ENCODE assay signal across 21 mouse cellular contexts in the genomic region with DNA sequence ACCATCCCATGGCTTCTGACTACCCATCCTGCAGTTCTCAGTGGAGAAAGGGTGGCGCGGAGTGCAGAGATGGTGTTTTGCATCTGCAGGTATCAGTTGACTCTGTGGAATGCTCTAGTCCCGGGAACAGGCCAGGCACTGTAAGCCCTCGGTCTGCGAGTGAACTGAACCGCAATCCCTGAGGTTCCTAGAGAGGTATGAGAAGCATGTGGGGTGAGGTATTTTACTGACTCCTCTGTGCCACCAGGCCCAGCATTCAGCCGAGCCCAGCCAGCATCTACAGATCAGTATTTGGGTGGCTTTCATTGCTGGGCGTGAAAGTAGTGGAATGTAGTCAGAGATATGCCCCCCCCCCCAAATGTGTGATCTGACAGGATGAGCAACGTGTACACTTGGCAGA. TPM values are rescaled to one million over a fixed set of nuclear protein-coding genes. Genes with fewer than 3 reads are reported as not detected.
A peak's percentile ranks its signal among the peaks of the same experiment; 100 is the strongest.
DNase-seq lines count a peak whose midpoint lies in the region; ATAC-seq and TF ChIP-seq lines count a peak whose summit lies in the region.
"Had no signal": no experiment of that assay in that cellular context is flagged by ENCODE, and none has a peak within 500 bp of the region (broad histone marks: within the 10 kb centered on the region; RNA-seq: fewer than 3 reads in every experiment).

No protein-coding gene starts in this region.

- no peaks in the 10 kb centered on the region for H3K36me3 ChIP-seq in heart, embryonic 12.5 days
- no peaks in the 10 kb centered on the region for H3K36me3 ChIP-seq in hindbrain, embryonic 10.5 days
- no peaks in the 10 kb centered on the region for H3K36me3 ChIP-seq in hindbrain, postnatal 0 days (ENCODE audit: insufficient read depth, low read length)
- no peaks in the 10 kb centered on the region for H3K36me3 ChIP-seq in embryonic facial prominence, embryonic 15.5 days
- H3K36me3 ChIP-seq: hindbrain, embryonic 13.5 days; neural tube, embryonic 15.5 days had no signal

- peak overlapping the region; percentile 42 for H3K4me2 ChIP-seq in heart, embryonic 12.5 days
- no peak overlapping the region for H3K4me2 ChIP-seq in hindbrain, postnatal 0 days (ENCODE audit: low read depth, low read length)
- H3K4me2 ChIP-seq in embryonic facial prominence, embryonic 15.5 days (replicated peaks), result no peak overlapping the region
- H3K4me2 ChIP-seq: forebrain, embryonic 13.5 days; hindbrain, embryonic 13.5 days; neural tube, embryonic 15.5 days had no signal

- intact Hi-C loops in heart, postnatal 10 days (cut with DNase I), result no loop called here

- no peak for TF ChIP-seq CTCF in hindbrain, postnatal 0 days (IDR thresholded peaks at IDR 0.05; ENCODE audit: low read depth)

- WGBS in heart, embryonic 12.5 days, result 21% methylated on average over 9 of the region's 9 CpGs
- WGBS in hindbrain, embryonic 10.5 days, result 72% methylated on average over 9 of the region's 9 CpGs
- WGBS in hindbrain, postnatal 0 days, result 84% methylated on average over 9 of the region's 9 CpGs
- WGBS in embryonic facial prominence, embryonic 15.5 days, result 25% methylated on average over 9 of the region's 9 CpGs

- H3K27me3 ChIP-seq in heart, embryonic 12.5 days (replicated peaks), result no peaks in the 10 kb centered on the region
- H3K27me3 ChIP-seq in hindbrain, embryonic 10.5 days (ENCODE audit: insufficient read depth, poor library complexity, severe bottlenecking), result no peaks in the 10 kb centered on the region
- H3K27me3 ChIP-seq in hindbrain, postnatal 0 days (ENCODE audit: insufficient read depth, low read length), result no peaks in the 10 kb centered on the region
- no peaks in the 10 kb centered on the region for H3K27me3 ChIP-seq in embryonic facial prominence, embryonic 15.5 days
- H3K27me3 ChIP-seq: forebrain, embryonic 13.5 days; hindbrain, embryonic 13.5 days; neural tube, embryonic 15.5 days had no signal

- H3K9me3 ChIP-seq in heart, embryonic 12.5 days (replicated peaks), result no peaks in the 10 kb centered on the region; the same call in 1 of the 2 replicates
- H3K9me3 ChIP-seq in hindbrain, embryonic 10.5 days, result no peaks in the 10 kb centered on the region
- no peaks in the 10 kb centered on the region for H3K9me3 ChIP-seq in hindbrain, postnatal 0 days (ENCODE audit: low read length)
- H3K9me3 ChIP-seq in embryonic facial prominence, embryonic 15.5 days (replicated peaks), result no peaks in the 10 kb centered on the region
- H3K9me3 ChIP-seq: forebrain, embryonic 13.5 days; hindbrain, embryonic 13.5 days; neural tube, embryonic 15.5 days had no signal

- peaks cover 48% of the 10 kb centered on the region for H3K4me1 ChIP-seq in heart, embryonic 12.5 days (replicated peaks)
- H3K4me1 ChIP-seq in hindbrain, embryonic 10.5 days (replicated peaks), result peaks cover 12% of the 10 kb centered on the region; the same call in 1 of the 2 replicates
- H3K4me1 ChIP-seq in hindbrain, postnatal 0 days (ENCODE audit: insufficient read depth, low read length), result no peaks in the 10 kb centered on the region
- peaks cover 11% of the 10 kb centered on the region for H3K4me1 ChIP-seq in embryonic facial prominence, embryonic 15.5 days
- H3K4me1 ChIP-seq: forebrain, embryonic 13.5 days; hindbrain, embryonic 13.5 days; neural tube, embryonic 15.5 days had no signal

- ATAC-seq in heart, embryonic 12.5 days (ENCODE audit: insufficient number of reproducible peaks, low FRiP score), result peak; percentile 50; the same call in 1 of the 2 replicates
- ATAC-seq in hindbrain, postnatal 0 days, result no peak
- ATAC-seq in embryonic facial prominence, embryonic 15.5 days (ENCODE audit: insufficient number of reproducible peaks, low FRiP score, low TSS enrichment, low read depth), result 0 out of 2 replicates have a peak, but pooled peaks have one; percentile 39
- ATAC-seq: forebrain, embryonic 13.5 days; midbrain, embryonic 16.5 days had no signal

- H3K27ac ChIP-seq in heart, embryonic 12.5 days (ENCODE audit: poor library complexity, severe bottlenecking), result peak overlapping the region; percentile 79
- 0 out of 2 replicates have a peak overlapping the region, but pooled peaks have one; percentile 0 for H3K27ac ChIP-seq in hindbrain, embryonic 10.5 days
- no peak overlapping the region for H3K27ac ChIP-seq in hindbrain, postnatal 0 days
- 0 out of 2 replicates have a peak overlapping the region, but pooled peaks have one; percentile 34 for H3K27ac ChIP-seq in embryonic facial prominence, embryonic 15.5 days (replicated peaks)
- H3K27ac ChIP-seq: forebrain, embryonic 13.5 days; hindbrain, embryonic 13.5 days; neural tube, embryonic 15.5 days had no signal

- H3K9ac ChIP-seq in heart, embryonic 12.5 days, result 0 out of 2 replicates have a peak overlapping the region, but pooled peaks have one; percentile 13
- no peak overlapping the region for H3K9ac ChIP-seq in hindbrain, postnatal 0 days (replicated peaks; ENCODE audit: low read length)
- H3K9ac ChIP-seq in embryonic facial prominence, embryonic 15.5 days, result no peak overlapping the region
- H3K9ac ChIP-seq: forebrain, embryonic 13.5 days; hindbrain, embryonic 13.5 days; neural tube, embryonic 15.5 days had no signal

- DNase-seq in heart, postnatal 10 days, result no peak
- no peak for DNase-seq in hindbrain, embryonic 10.5 days (ENCODE audit: low spot score)
- no peak for DNase-seq in hindbrain, postnatal 0 days (ENCODE audit: low spot score)
- peak; percentile 22 for DNase-seq in NIH3T3 (ENCODE audit: low read depth)
- DNase-seq in layer of hippocampus, adult 11-12 months (ENCODE audit: low spot score), result no peak
- DNase-seq: adrenal gland, adult 8-10 months; cerebellum, adult 11 months; cerebellum, postnatal 14 days; gastrocnemius, postnatal 25 days; liver; lung, postnatal 36 days; right cerebral cortex, postnatal 14 days; spleen, adult 18-20 months; thymus, postnatal 36 days had no signal

- H3K4me3 ChIP-seq in heart, embryonic 12.5 days, result no peak overlapping the region
- no peak overlapping the region for H3K4me3 ChIP-seq in hindbrain, embryonic 10.5 days
- no peak overlapping the region for H3K4me3 ChIP-seq in hindbrain, postnatal 0 days (ENCODE audit: low read length)
- no peak overlapping the region for H3K4me3 ChIP-seq in embryonic facial prominence, embryonic 15.5 days (replicated peaks)
- H3K4me3 ChIP-seq: erythroblast, embryonic 14.5 days; forebrain, embryonic 13.5 days; hindbrain, embryonic 13.5 days; neural tube, embryonic 15.5 days had no signal

RNA-seq across cellular contexts. Expression of a gene that starts 23.5 kb away (rescaled TPM):
- 1.6 and 1.9 TPM in 2 replicates for polyA plus RNA-seq in heart, embryonic 12.5 days (2016; fragmentation: Nextera tagmentation; extraction: Ambion mirVana)
- 10 to 100 TPM; 15.3 to 23.4 TPM for total RNA-seq in heart, postnatal 10 days (2021)
- 0.46 and 0.82 TPM in 2 replicates for polyA plus RNA-seq in hindbrain, embryonic 10.5 days (2016; fragmentation: Nextera tagmentation; extraction: Ambion mirVana)
- 2.7 and 5.6 TPM in 2 replicates for total RNA-seq in hindbrain, postnatal 0 days (2014; rRNA removed)
- polyA plus RNA-seq in hindbrain, postnatal 0 days (2015; fragmentation: Nextera tagmentation; extraction: Ambion mirVana), result 1.7 and 1.8 TPM in 2 replicates
- 4.2 and 4.4 TPM in 2 replicates for polyA plus RNA-seq in embryonic facial prominence, embryonic 15.5 days (2015; fragmentation: Nextera tagmentation; extraction: Ambion mirVana)
- polyA plus RNA-seq: erythroblast, embryonic 14.5 days had no signal

RNA-seq across cellular contexts. Expression of a gene that starts 39.9 kb away (rescaled TPM):
- polyA plus RNA-seq in heart, embryonic 12.5 days (2016; fragmentation: Nextera tagmentation; extraction: Ambion mirVana), result 171 and 173 TPM in 2 replicates
- 10 to 100 TPM; 57.4 to 59.4 TPM for total RNA-seq in heart, postnatal 10 days (2021)
- polyA plus RNA-seq in hindbrain, embryonic 10.5 days (2016; fragmentation: Nextera tagmentation; extraction: Ambion mirVana), result 222 and 348 TPM in 2 replicates
- 42.2 and 60.5 TPM in 2 replicates for total RNA-seq in hindbrain, postnatal 0 days (2014; rRNA removed)
- 131 and 136 TPM in 2 replicates for polyA plus RNA-seq in hindbrain, postnatal 0 days (2015; fragmentation: Nextera tagmentation; extraction: Ambion mirVana)
- 253 and 257 TPM in 2 replicates for polyA plus RNA-seq in embryonic facial prominence, embryonic 15.5 days (2015; fragmentation: Nextera tagmentation; extraction: Ambion mirVana)
